Mouse (Mus musculus) limb, embryonic 11.5 days (tissue): ENCODE measurements around the gene Ado. TPM values are rescaled to one million over a fixed set of nuclear protein-coding genes. Genes with fewer than 3 reads are reported as not detected.

ENCODE experiments used
- ATAC-seq: fragments of 200-750 bp; cut with Nextera tagmentation; 2 replicates; pipeline ENCODE4 v1.8.0; 2017; ENCODE audit warnings: low read depth; ENCODE audit not compliant: insufficient number of reproducible peaks, low FRiP score, low TSS enrichment
- DNase-seq: peaks from one replicate; pipeline ENCODE4 v3.0.0-alpha.2; 2015; ENCODE audit warnings: low spot score
- H3K27ac ChIP-seq: fragments of 300-500 bp; sonication (generic); replicated peaks from 2 replicates; pipeline ENCODE4 v1.5.1; 2014; ENCODE audit warnings: low read depth, mild to moderate bottlenecking, low read length
- H3K27me3 ChIP-seq: fragments of 300-500 bp; sonication (generic); 2 replicates; pipeline ENCODE4 v1.6.1; 2014; ENCODE audit warnings: mild to moderate bottlenecking, low read length, mixed read lengths; ENCODE audit not compliant: control insufficient read depth, insufficient read depth
- H3K36me3 ChIP-seq: fragments of 300-500 bp; sonication (generic); 2 replicates; pipeline ENCODE4 v1.6.1; 2014; ENCODE audit warnings: mild to moderate bottlenecking, low read length, moderate library complexity, mixed read lengths; ENCODE audit not compliant: control insufficient read depth, insufficient read depth
- H3K4me1 ChIP-seq: fragments of 300-500 bp; sonication (generic); 2 replicates; pipeline ENCODE4 v1.6.1; 2014; ENCODE audit warnings: low read length, mixed read lengths; ENCODE audit not compliant: control insufficient read depth, insufficient read depth
- H3K4me2 ChIP-seq: fragments of 300-500 bp; sonication (generic); 2 replicates; pipeline ENCODE4 v1.6.1; 2014; ENCODE audit warnings: low read depth, mild to moderate bottlenecking, moderate library complexity; ENCODE audit not compliant: severe bottlenecking
- H3K4me3 ChIP-seq: fragments of 300-500 bp; sonication (generic); 2 replicates; pipeline ENCODE4 v1.5.1; 2014; ENCODE audit warnings: low read depth, low read length
- H3K9ac ChIP-seq: fragments of 300-500 bp; sonication (generic); 2 replicates; pipeline ENCODE4 v1.6.1; 2014; ENCODE audit warnings: mild to moderate bottlenecking, low read length
- H3K9me3 ChIP-seq: fragments of 300-500 bp; sonication (generic); 2 replicates; pipeline ENCODE4 v1.6.1; 2016; ENCODE audit warnings: low read length; ENCODE audit not compliant: control insufficient read depth
- WGBS: fragments of 180-500 bp; shearing (Covaris S2); extraction: QIAGEN DNeasy Blood & Tissue Kit; methylation state at CpG from one replicate; pipeline ENCODE4 v1.1.7; 2014; 5-methylcytosine and 5-hydroxymethylcytosine counted together
- polyA plus RNA-seq: library from polyadenylated mRNA; unstranded; fragments of >200 nt; fragmentation: Nextera tagmentation; extraction: Ambion mirVana; gene quantifications from 2 replicates; pipeline ENCODE4 v1.2.1, GENCODE M21; 2014

Gene Ado
- polyA plus RNA-seq, 1 experiment from 2014 or later: 82.6 TPM

- H3K27me3 ChIP-seq: no peaks in the 10 kb centered on the region
- H3K9ac ChIP-seq: no peak overlapping the region
- H3K4me2 ChIP-seq: no peak overlapping the region
- DNase-seq: no peak
- H3K4me3 ChIP-seq: no peak overlapping the region
- no peak for ATAC-seq
- H3K9me3 ChIP-seq: no peaks in the 10 kb centered on the region
- no peaks in the 10 kb centered on the region for H3K4me1 ChIP-seq
- no peak overlapping the region for H3K27ac ChIP-seq
- H3K36me3 ChIP-seq: no peaks in the 10 kb centered on the region
- WGBS: 88% methylated on average over 8 of the region's 8 CpGs
These were observed 17.3 kb upstream of the Ado start for GRCm38 (mm10) chr10:67566104-67566503.

GRCm38 (mm10) chr10:67564509-67564908 is 15.8 kb upstream of the Ado start:
- 95% methylated on average over 7 of the region's 7 CpGs for WGBS
- Histone ChIP-seq H3K4me2 (no peak overlapping the region), H3K4me3 (no peak overlapping the region), H3K9ac (no peak overlapping the region), H3K4me1 (no peaks in the 10 kb centered on the region), H3K9me3 (no peaks in the 10 kb centered on the region), H3K27ac (no peak overlapping the region), H3K36me3 (no peaks in the 10 kb centered on the region), H3K27me3 (no peaks in the 10 kb centered on the region)
- no peak for DNase-seq
- no peak for ATAC-seq

GRCm38 (mm10) chr10:67561185-67561584 is 12.4 kb upstream of the Ado start:
- no peaks in the 10 kb centered on the region for H3K4me1 ChIP-seq
- H3K4me3 ChIP-seq: no peak overlapping the region
- H3K4me2 ChIP-seq: no peak overlapping the region
- 82% methylated on average over 1 of the region's 1 CpGs for WGBS
- no peaks in the 10 kb centered on the region for H3K27me3 ChIP-seq
- ATAC-seq (no peak), DNase-seq (no peak)
- H3K9me3 ChIP-seq: no peaks in the 10 kb centered on the region
- no peak overlapping the region for H3K27ac ChIP-seq
- no peak overlapping the region for H3K9ac ChIP-seq
- no peaks in the 10 kb centered on the region for H3K36me3 ChIP-seq

- Histone ChIP-seq H3K4me3 (no peak overlapping the region), H3K9ac (no peak overlapping the region), H3K27me3 (no peaks in the 10 kb centered on the region), H3K36me3 (no peaks in the 10 kb centered on the region), H3K9me3 (no peaks in the 10 kb centered on the region), H3K4me1 (no peaks in the 10 kb centered on the region), H3K27ac (no peak overlapping the region), H3K4me2 (no peak overlapping the region)
- 50% methylated on average over 13 of the region's 13 CpGs for WGBS
- ATAC-seq (no peak), DNase-seq (no peak)
These were observed 11.1 kb upstream of the Ado start for GRCm38 (mm10) chr10:67559765-67560394.

GRCm38 (mm10) chr10:67558053-67558452 is 9.3 kb upstream of the Ado start:
- Histone ChIP-seq H3K4me3 (no peak overlapping the region), H3K4me2 (no peak overlapping the region), H3K27ac (no peak overlapping the region), H3K27me3 (no peaks in the 10 kb centered on the region), H3K9me3 (no peaks in the 10 kb centered on the region), H3K36me3 (no peaks in the 10 kb centered on the region), H3K9ac (no peak overlapping the region), H3K4me1 (no peaks in the 10 kb centered on the region)
- WGBS: 82% methylated on average over 4 of the region's 4 CpGs
- no peak for ATAC-seq
- DNase-seq: no peak

GRCm38 (mm10) chr10:67548261-67548854 is 397 bp downstream of the Ado start:
- Histone ChIP-seq H3K4me1 (peaks cover 15% of the 10 kb centered on the region), H3K4me3 (peak overlapping the region; percentile 87), H3K9ac (peak overlapping the region; percentile 86), H3K4me2 (peak overlapping the region; percentile 98), H3K27me3 (no peaks in the 10 kb centered on the region), H3K9me3 (no peaks in the 10 kb centered on the region), H3K36me3 (no peaks in the 10 kb centered on the region), H3K27ac (peak overlapping the region; percentile 91)
- peak; percentile 74 for DNase-seq
- 0% methylated on average over 64 of the region's 73 CpGs for WGBS
- ATAC-seq: peak; percentile 75

GRCm38 (mm10) chr10:67547850-67548260 is 900 bp downstream of the Ado start:
- DNase-seq (no peak), ATAC-seq (peak; percentile 26; the same call in 1 of the 2 replicates)
- Histone ChIP-seq H3K4me1 (peaks cover 15% of the 10 kb centered on the region), H3K4me2 (peak overlapping the region; percentile 98), H3K9me3 (no peaks in the 10 kb centered on the region), H3K4me3 (peak overlapping the region; percentile 87), H3K27me3 (no peaks in the 10 kb centered on the region), H3K27ac (no peak overlapping the region), H3K9ac (peak overlapping the region; percentile 86), H3K36me3 (no peaks in the 10 kb centered on the region)
- WGBS: under 1% methylated on average over 20 of the region's 20 CpGs

- no peak for ATAC-seq
- no peaks in the 10 kb centered on the region for H3K9me3 ChIP-seq
- H3K27me3 ChIP-seq: peaks cover 40% of the 10 kb centered on the region
- DNase-seq: peak; percentile 35
- H3K27ac ChIP-seq: no peak overlapping the region
- H3K36me3 ChIP-seq: no peaks in the 10 kb centered on the region
- H3K4me1 ChIP-seq: peaks cover 11% of the 10 kb centered on the region
- H3K4me2 ChIP-seq: peak overlapping the region; percentile 7; the same call in 1 of the 2 replicates
- WGBS: 10% methylated on average over 19 of the region's 19 CpGs
- no peak overlapping the region for H3K9ac ChIP-seq
- H3K4me3 ChIP-seq: peak overlapping the region; percentile 5; the same call in 1 of the 2 replicates
These were observed 8.2 kb downstream of the Ado start for GRCm38 (mm10) chr10:67540591-67540990.
